Comparison of ENCODE assay signal across 15 mouse cellular contexts in the genomic region with DNA sequence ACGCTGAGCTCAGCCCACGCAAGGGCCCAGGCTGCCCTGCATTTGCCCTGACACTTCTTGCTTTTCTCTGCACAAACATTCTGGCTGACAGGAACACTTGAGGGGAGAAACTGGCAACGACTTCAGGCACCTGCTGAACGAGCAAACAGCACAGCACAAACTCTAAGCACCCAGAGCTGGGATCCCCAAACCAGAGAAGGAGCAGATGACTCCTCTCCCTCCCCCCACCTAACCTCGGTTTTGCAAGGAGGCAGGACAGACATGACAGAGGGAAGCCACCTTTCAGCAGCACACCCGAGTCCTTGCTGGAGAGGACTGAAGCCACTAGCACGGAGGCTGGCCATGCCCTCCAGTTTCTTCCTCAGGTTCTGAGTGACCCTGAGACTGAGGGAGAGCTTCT. TPM values are rescaled to one million over a fixed set of nuclear protein-coding genes. Genes with fewer than 3 reads are reported as not detected.
DNase-seq lines count a peak whose midpoint lies in the region; ATAC-seq and TF ChIP-seq lines count a peak whose summit lies in the region.
"Had no signal": no experiment of that assay in that cellular context is flagged by ENCODE, and none has a peak within 500 bp of the region (broad histone marks: within the 10 kb centered on the region; RNA-seq: fewer than 3 reads in every experiment).

No protein-coding gene starts in this region.

- H3K9ac ChIP-seq in heart, postnatal 0 days (replicated peaks; ENCODE audit: low read depth, low read length), result no peak overlapping the region
- H3K9ac ChIP-seq in liver, postnatal 0 days (replicated peaks), result no peak overlapping the region; the same call in 1 of the 2 replicates
- H3K9ac ChIP-seq: embryonic facial prominence, embryonic 13.5 days; limb, embryonic 15.5 days had no signal

- 0 out of 2 replicates have a peak, but pooled peaks have one; percentile 19 for ATAC-seq in heart, postnatal 0 days (ENCODE audit: insufficient read depth, low read depth)
- no peak for ATAC-seq in liver, postnatal 0 days
- ATAC-seq: hindbrain, postnatal 0 days had no signal

- H3K27ac ChIP-seq in gastrocnemius, adult 2 months, result 0 out of 2 replicates have a peak overlapping the region, but pooled peaks have one; percentile 12
- peak overlapping the region; percentile 40; the same call in 1 of the 2 replicates for H3K27ac ChIP-seq in heart, postnatal 0 days (ENCODE audit: low read depth)
- peak overlapping the region; percentile 45 for H3K27ac ChIP-seq in liver, postnatal 0 days (ENCODE audit: low read depth)
- H3K27ac ChIP-seq: embryonic facial prominence, embryonic 13.5 days; hindbrain, postnatal 0 days; limb, embryonic 15.5 days had no signal

- peaks cover 18% of the 10 kb centered on the region for H3K4me1 ChIP-seq in heart, postnatal 0 days (ENCODE audit: control insufficient read depth, insufficient read depth)
- H3K4me1 ChIP-seq in liver, postnatal 0 days (ENCODE audit: insufficient read depth), result peaks cover 83% of the 10 kb centered on the region
- H3K4me1 ChIP-seq: embryonic facial prominence, embryonic 13.5 days; limb, embryonic 15.5 days had no signal

- no peak overlapping the region for H3K4me3 ChIP-seq in gastrocnemius, adult 2 months
- H3K4me3 ChIP-seq in heart, postnatal 0 days (ENCODE audit: low read depth, low read length), result no peak overlapping the region
- H3K4me3 ChIP-seq in liver, postnatal 0 days (ENCODE audit: low read depth, low read length), result no peak overlapping the region
- H3K4me3 ChIP-seq: embryonic facial prominence, embryonic 13.5 days; limb, embryonic 15.5 days had no signal

- no peaks in the 10 kb centered on the region for H3K36me3 ChIP-seq in heart, postnatal 0 days (replicated peaks; ENCODE audit: control insufficient read depth, insufficient read depth, low read length)
- H3K36me3 ChIP-seq in liver, postnatal 0 days (replicated peaks; ENCODE audit: insufficient read depth, low read length), result peaks cover 33% of the 10 kb centered on the region

- DNase-seq in gastrocnemius, adult 2 months, result no peak
- DNase-seq in gastrocnemius, adult 18-20 months (ENCODE audit: low spot score), result no peak
- DNase-seq in heart, postnatal 0 days (ENCODE audit: low spot score), result no peak
- DNase-seq in heart, adult 11 months, result no peak
- DNase-seq in brain, adult 2 months (ENCODE audit: low read depth, low spot score), result peak; percentile 16
- no peak for DNase-seq in liver, postnatal 0 days
- DNase-seq in ovary, postnatal 10 days (ENCODE audit: low spot score), result no peak
- DNase-seq: cerebellum, adult 2 months; heart, postnatal 14 days; kidney, adult 2 months; kidney, postnatal 25 days; midbrain, embryonic 14.5 days had no signal

- 36% methylated on average over 7 of the region's 7 CpGs for WGBS in heart, postnatal 0 days
- WGBS in liver, postnatal 0 days (ENCODE audit: insufficient replicate concordance), result 56% methylated on average over 7 of the region's 7 CpGs

- no peak overlapping the region for H3K4me2 ChIP-seq in heart, postnatal 0 days (ENCODE audit: low read depth, low read length)
- no peak overlapping the region for H3K4me2 ChIP-seq in liver, postnatal 0 days (ENCODE audit: low read depth, low read length)
- H3K4me2 ChIP-seq: embryonic facial prominence, embryonic 13.5 days; limb, embryonic 15.5 days had no signal

- intact Hi-C loops in gastrocnemius, adult 2 months (cut with DNase I), result no loop called here

- no peak for TF ChIP-seq CTCF in gastrocnemius, adult 2 months (IDR thresholded peaks at IDR 0.05)
- TF ChIP-seq CTCF in heart, postnatal 0 days (IDR thresholded peaks at IDR 0.05; ENCODE audit: low read depth), result no peak
- TF ChIP-seq CTCF in liver, postnatal 0 days (IDR thresholded peaks at IDR 0.05; ENCODE audit: low read depth), result no peak

- H3K9me3 ChIP-seq in heart, postnatal 0 days (replicated peaks; ENCODE audit: control insufficient read depth, low read length), result no peaks in the 10 kb centered on the region
- no peaks in the 10 kb centered on the region for H3K9me3 ChIP-seq in liver, postnatal 0 days (ENCODE audit: low read length)
- H3K9me3 ChIP-seq: embryonic facial prominence, embryonic 13.5 days; limb, embryonic 15.5 days had no signal

- H3K27me3 ChIP-seq in heart, postnatal 0 days (ENCODE audit: control insufficient read depth, insufficient read depth, low read length), result no peaks in the 10 kb centered on the region
- H3K27me3 ChIP-seq in liver, postnatal 0 days (ENCODE audit: insufficient read depth, low read length), result no peaks in the 10 kb centered on the region
- H3K27me3 ChIP-seq: embryonic facial prominence, embryonic 13.5 days; limb, embryonic 15.5 days had no signal

- TF ChIP-seq EP300 in heart, postnatal 0 days (IDR thresholded peaks at IDR 0.05; ENCODE audit: low read depth), result no peak
- no peak for TF ChIP-seq EP300 in liver, postnatal 0 days (IDR thresholded peaks at IDR 0.05; ENCODE audit: low read depth)

RNA-seq across cellular contexts. Expression of a gene that starts 23.3 kb away (rescaled TPM):
- 1 to 10 TPM; 3.0 to 5.9 TPM for total RNA-seq in gastrocnemius, adult 2 months (2021)
- total RNA-seq in gastrocnemius, adult 18-20 months (2021), result 1 to 10 TPM; 3.6 to 4.7 TPM
- total RNA-seq in heart, postnatal 0 days (2014; rRNA removed; ENCODE audit: low replicate concordance), result 11.6 and 24.7 TPM in 2 replicates
- polyA plus RNA-seq in heart, postnatal 0 days (2015; fragmentation: Nextera tagmentation; extraction: Ambion mirVana), result 2.9 and 3.2 TPM in 2 replicates
- 5.1 and 6.2 TPM in 2 replicates for polyA plus RNA-seq in liver, postnatal 0 days (2015; fragmentation: Nextera tagmentation; extraction: Ambion mirVana)
